Mouse (Mus musculus) ES-Bruce4 (cell line): Measurements from ENCODE around the gene Cpvl.
A peak's percentile ranks its signal among the peaks of the same experiment; 100 is the strongest.

Experiments used
- CTCF ChIP-seq: IDR thresholded peaks from one replicate; pipeline ENCODE4 v1.8.1; 2011; ENCODE audit warnings: low read depth, low read length
- POLR2A ChIP-seq: IDR thresholded peaks from one replicate; pipeline ENCODE4 v1.8.1; 2011; ENCODE audit warnings: low read length; ENCODE audit not compliant: insufficient read depth

GRCm38 (mm10) chr6:53958321-53958720 is 20.1 kb downstream of the Cpvl start:
- TF ChIP-seq CTCF (peak; percentile 78), POLR2A (no peak)
